Mouse (Mus musculus) midbrain, embryonic 14.5 days (tissue): ENCODE measurements at regions not wholly inside any gene's neighbourhood (a gene's known extent, or its start where the extent isn't known, plus 50 kb on each side); places are given as distances from the start of the nearest gene placed in this dataset.

ENCODE experiments used
- ATAC-seq: fragments of 200-750 bp; cut with Nextera tagmentation; 2 replicates; pipeline ENCODE4 v1.8.0; 2017; ENCODE audit warnings: moderate number of reproducible peaks, moderate library complexity; ENCODE audit not compliant: low FRiP score, low TSS enrichment
- DNase-seq: peaks from one replicate; pipeline ENCODE4 v3.0.0-alpha.2; 2015
- H3K27ac ChIP-seq: fragments of 300-500 bp; sonication (generic); replicated peaks from 2 replicates; pipeline ENCODE4 v1.5.1; 2014; ENCODE audit warnings: mild to moderate bottlenecking, low read depth, low read length, moderate library complexity
- H3K27me3 ChIP-seq: fragments of 300-500 bp; sonication (generic); 2 replicates; pipeline ENCODE4 v1.6.1; 2014; ENCODE audit warnings: low read length, control low read depth, mixed read lengths; ENCODE audit not compliant: control insufficient read depth, insufficient read depth
- H3K36me3 ChIP-seq: fragments of 300-500 bp; sonication (generic); 2 replicates; pipeline ENCODE4 v1.6.1; 2014; ENCODE audit warnings: low read length, control low read depth; ENCODE audit not compliant: control insufficient read depth, insufficient read depth
- H3K4me1 ChIP-seq: fragments of 300-500 bp; sonication (generic); 2 replicates; pipeline ENCODE4 v1.6.1; 2014; ENCODE audit warnings: mild to moderate bottlenecking, antibody characterized with exemption, low read length, control low read depth; ENCODE audit not compliant: control insufficient read depth, insufficient read depth
- H3K4me2 ChIP-seq: fragments of 300-500 bp; sonication (generic); 2 replicates; pipeline ENCODE4 v1.6.1; 2014; ENCODE audit warnings: mild to moderate bottlenecking, low read length, moderate library complexity
- H3K4me3 ChIP-seq: fragments of 300-500 bp; sonication (generic); replicated peaks from 2 replicates; pipeline ENCODE4 v1.5.1; 2014; ENCODE audit warnings: low read depth, low read length
- H3K9ac ChIP-seq: fragments of 300-500 bp; sonication (generic); replicated peaks from 2 replicates; pipeline ENCODE4 v1.6.1; 2014; ENCODE audit warnings: mild to moderate bottlenecking, low read length, moderate library complexity
- H3K9me3 ChIP-seq: fragments of 300-500 bp; sonication (generic); 2 replicates; pipeline ENCODE4 v1.6.1; 2016; ENCODE audit warnings: low read length, control low read depth, mixed read lengths; ENCODE audit not compliant: control insufficient read depth
- WGBS: fragments of 180-500 bp; shearing (Covaris S2); extraction: QIAGEN DNeasy Blood & Tissue Kit; methylation state at CpG from one replicate; pipeline ENCODE4 v1.1.7; 2014; 5-methylcytosine and 5-hydroxymethylcytosine counted together

DNA sequence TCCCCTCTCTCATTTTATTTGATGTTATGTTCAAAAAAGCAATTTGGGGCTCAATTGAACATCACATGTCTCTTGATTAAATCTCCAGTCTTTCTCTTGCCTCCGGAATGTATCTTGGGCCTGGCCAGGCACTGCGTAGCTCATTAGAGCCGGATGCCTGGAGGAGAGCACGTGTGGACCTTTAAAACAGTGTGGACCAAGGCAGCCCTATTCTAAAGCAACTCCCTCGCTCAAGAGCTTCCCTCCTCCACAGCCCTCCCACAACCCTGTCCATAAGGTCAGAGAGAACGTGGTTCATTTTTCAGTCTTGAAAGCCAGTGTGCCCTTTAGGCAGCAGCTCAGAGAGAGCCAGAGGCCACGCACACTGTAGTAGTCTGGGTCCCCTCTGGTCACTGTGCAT, 160.8 kb downstream of the Katnal1 start:
- no peak for DNase-seq
- H3K36me3 ChIP-seq, result no peaks in the 10 kb centered on the region
- whole genome bisulfite sequencing, result 83% methylated on average over 7 of the region's 7 CpGs
- no peak overlapping the region for H3K4me3 ChIP-seq
- H3K4me1 ChIP-seq, result no peaks in the 10 kb centered on the region
- no peak overlapping the region for H3K4me2 ChIP-seq
- no peaks in the 10 kb centered on the region for H3K27me3 ChIP-seq
- no peaks in the 10 kb centered on the region for H3K9me3 ChIP-seq
- no peak overlapping the region for H3K9ac ChIP-seq
- H3K27ac ChIP-seq, result no peak overlapping the region; the same call in 1 of the 2 replicates
- ATAC-seq, result no peak

DNA sequence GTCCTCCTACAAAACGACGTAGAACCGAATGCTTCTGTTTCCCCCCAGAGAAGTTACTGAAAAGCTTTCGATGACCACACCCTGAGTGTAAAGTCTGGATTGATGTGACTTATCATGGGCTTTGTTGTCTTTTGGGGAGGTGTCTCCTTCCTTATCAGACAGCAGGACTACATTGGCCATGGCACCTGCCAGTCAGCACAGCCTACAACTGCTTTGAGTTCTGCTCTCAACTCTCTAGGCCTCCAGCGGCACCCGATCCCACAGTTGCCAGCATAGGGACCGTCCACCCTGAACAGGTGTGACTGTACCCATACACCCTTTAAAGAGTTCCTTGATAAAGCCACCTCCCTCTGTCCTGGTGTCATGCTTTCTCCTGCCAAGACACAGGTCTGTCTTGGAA, 163.1 kb downstream of the Katnal1 start:
- 97% methylated on average over 7 of the region's 7 CpGs for WGBS
- H3K27me3 ChIP-seq, result no peaks in the 10 kb centered on the region
- DNase-seq (no peak), ATAC-seq (no peak)
- H3K9ac ChIP-seq, result no peak overlapping the region
- H3K9me3 ChIP-seq, result no peaks in the 10 kb centered on the region
- H3K36me3 ChIP-seq, result no peaks in the 10 kb centered on the region
- H3K4me3 ChIP-seq, result no peak overlapping the region
- no peak overlapping the region for H3K4me2 ChIP-seq
- no peaks in the 10 kb centered on the region for H3K4me1 ChIP-seq
- H3K27ac ChIP-seq, result no peak overlapping the region

DNA sequence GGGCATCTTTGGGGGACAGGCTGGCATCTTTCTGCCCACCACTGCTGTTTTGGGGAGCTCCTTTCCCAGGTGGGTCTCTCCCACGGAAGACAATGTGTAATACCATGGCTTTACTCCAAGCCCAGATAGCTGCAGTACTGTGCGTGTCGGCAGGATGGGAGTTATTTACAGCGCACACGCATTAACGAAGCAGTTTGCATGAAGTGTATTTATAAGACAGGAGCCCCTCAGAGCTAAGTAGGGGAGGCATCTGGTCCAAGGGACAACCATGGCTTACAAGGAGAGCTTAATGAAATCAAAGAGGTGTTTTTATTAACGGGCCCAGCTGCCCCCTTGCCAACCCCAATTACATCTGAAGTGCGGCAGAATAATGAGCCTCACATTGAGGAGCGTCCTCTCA, 169.0 kb downstream of the Katnal1 start:
- DNase-seq (peak; percentile 23), ATAC-seq (no peak; the same call in 1 of the 2 replicates)
- Histone ChIP-seq H3K4me2 (no peak overlapping the region), H3K4me3 (no peak overlapping the region), H3K9ac (no peak overlapping the region), H3K27ac (no peak overlapping the region), H3K27me3 (no peaks in the 10 kb centered on the region), H3K9me3 (no peaks in the 10 kb centered on the region), H3K36me3 (no peaks in the 10 kb centered on the region), H3K4me1 (no peaks in the 10 kb centered on the region)
- WGBS, result 47% methylated on average over 9 of the region's 9 CpGs

DNA sequence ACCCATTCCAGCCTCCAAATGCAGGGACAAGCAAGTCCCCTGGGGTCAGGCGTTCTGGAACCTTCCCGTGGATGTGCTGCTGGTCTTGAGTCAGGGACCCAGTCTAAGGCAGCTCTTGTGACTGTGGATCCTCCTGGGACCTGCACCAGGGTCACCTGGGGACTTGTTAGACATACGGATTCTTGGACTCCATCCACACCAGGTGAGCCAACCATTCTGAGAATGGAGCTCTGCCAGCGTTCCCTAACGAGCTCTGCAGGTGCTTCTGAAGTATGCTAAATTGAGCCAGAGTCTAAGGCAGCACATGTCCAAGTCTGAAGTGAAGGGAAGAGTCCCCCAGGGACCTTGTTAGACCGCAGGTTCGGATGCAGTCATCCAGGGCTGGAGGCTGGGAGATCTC, 170.3 kb downstream of the Katnal1 start:
- no peak overlapping the region for H3K9ac ChIP-seq
- no peaks in the 10 kb centered on the region for H3K4me1 ChIP-seq
- H3K36me3 ChIP-seq, result no peaks in the 10 kb centered on the region
- no peak overlapping the region for H3K27ac ChIP-seq
- 81% methylated on average over 7 of the region's 7 CpGs for WGBS
- no peaks in the 10 kb centered on the region for H3K27me3 ChIP-seq
- no peaks in the 10 kb centered on the region for H3K9me3 ChIP-seq
- DNase-seq (no peak), ATAC-seq (no peak)
- no peak overlapping the region for H3K4me3 ChIP-seq
- H3K4me2 ChIP-seq, result no peak overlapping the region

DNA sequence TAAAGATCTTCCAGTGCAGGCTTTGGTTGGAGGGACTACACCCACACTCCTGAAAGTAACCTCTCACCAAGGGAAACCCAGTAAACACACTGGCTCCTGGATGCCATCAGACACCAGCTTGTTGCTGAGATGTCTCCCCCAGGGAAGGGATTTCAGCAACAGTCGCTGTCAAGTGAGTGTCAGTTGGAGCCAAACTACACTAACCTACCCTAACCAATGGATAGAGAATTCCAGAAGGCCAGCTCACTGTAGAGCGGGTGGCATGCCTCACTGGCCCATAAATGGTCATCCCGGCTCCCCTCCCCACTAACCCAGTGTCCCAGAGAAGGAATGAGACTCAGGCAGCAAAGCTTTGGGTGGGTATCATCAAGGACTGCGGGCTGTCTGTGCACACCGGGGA, 171.4 kb downstream of the Katnal1 start:
- H3K4me1 ChIP-seq, result no peaks in the 10 kb centered on the region
- WGBS, result 80% methylated on average over 5 of the region's 5 CpGs
- no peak overlapping the region for H3K27ac ChIP-seq
- no peaks in the 10 kb centered on the region for H3K27me3 ChIP-seq
- no peak overlapping the region for H3K4me3 ChIP-seq
- no peak overlapping the region for H3K9ac ChIP-seq
- DNase-seq, result no peak
- no peak for ATAC-seq
- H3K4me2 ChIP-seq, result no peak overlapping the region
- no peaks in the 10 kb centered on the region for H3K9me3 ChIP-seq
- no peaks in the 10 kb centered on the region for H3K36me3 ChIP-seq

DNA sequence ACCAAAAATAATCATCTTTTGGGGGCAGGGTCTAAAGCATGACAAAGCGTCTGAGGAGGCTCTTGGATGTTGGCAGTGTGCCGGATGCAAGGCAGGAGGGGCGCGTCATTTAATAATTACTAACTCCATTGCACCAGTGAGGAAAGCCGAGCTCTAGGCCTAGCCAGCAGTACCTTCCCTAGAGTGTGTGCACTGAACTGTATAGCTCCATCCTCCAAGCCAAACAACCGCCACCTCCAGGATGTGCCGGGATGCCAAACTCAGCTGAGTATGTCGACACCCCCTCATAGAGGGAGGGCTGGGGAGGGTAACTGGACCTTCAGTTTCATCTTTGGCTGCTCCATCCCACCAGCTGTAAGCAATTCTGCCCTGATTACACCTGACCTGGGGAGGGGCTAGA, 171.9 kb downstream of the Katnal1 start:
- Histone ChIP-seq H3K9ac (no peak overlapping the region), H3K9me3 (no peaks in the 10 kb centered on the region), H3K36me3 (no peaks in the 10 kb centered on the region), H3K4me3 (no peak overlapping the region), H3K4me1 (no peaks in the 10 kb centered on the region), H3K27me3 (no peaks in the 10 kb centered on the region), H3K4me2 (no peak overlapping the region), H3K27ac (no peak overlapping the region)
- ATAC-seq, result 0 out of 2 replicates have a peak, but pooled peaks have one; percentile 34
- DNase-seq, result peak; percentile 26
- 64% methylated on average over 8 of the region's 8 CpGs for WGBS

DNA sequence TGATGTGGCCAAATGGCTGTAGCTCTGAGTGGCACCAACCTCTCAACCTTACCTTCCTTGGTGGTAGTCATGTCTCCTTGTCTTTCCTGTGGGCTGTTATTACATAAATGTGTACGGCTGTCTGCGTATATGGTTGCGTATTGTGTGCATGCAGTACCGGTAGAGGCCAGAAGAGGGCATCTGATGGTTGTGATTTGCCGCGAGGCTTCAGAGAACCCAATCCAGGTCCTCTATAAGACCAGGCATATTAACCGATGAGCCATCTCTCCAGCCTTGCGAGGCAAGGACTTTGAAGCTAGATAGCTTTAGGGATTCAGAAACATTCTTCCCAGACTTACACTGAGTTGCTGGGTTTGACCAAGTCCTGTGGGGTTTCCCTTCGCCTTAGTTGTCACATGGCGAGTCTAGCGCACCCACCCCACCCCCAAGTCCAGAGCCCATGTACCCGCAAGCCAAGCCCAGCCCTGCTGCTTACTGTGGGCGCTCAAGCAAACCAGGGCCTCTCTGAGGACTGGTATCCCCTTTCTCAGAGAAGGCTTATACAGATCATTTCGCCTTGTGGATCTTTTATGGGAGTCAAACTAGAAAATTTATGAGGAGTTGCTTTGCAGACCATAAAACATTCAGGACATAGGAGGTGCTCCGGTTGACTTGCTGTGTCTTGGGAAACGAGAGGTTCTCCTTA, 172.7 kb downstream of the Katnal1 start:
- Histone ChIP-seq H3K9ac (no peak overlapping the region), H3K27me3 (no peaks in the 10 kb centered on the region)
- 86% methylated on average over 16 of the region's 16 CpGs for WGBS

DNA sequence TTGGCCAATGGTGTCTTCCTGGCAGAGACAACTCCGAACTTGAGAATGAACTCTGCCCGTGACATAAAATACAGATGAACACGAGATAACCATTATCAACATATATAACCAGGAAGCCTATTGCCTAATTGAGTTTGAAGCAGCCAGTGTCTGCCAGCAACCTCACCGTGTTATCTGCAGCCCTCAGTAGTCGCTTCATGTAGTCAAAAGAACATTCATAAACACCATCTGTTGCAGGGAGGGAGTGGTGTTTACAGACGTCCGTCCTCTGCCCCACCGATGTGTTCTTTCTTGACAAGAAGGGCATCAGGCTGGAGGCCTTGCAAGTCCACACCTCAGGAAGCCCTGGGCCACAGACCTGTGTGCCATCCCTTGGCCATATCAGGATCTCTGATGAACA, 173.3 kb downstream of the Katnal1 start:
- no peak overlapping the region for H3K9ac ChIP-seq
- H3K27ac ChIP-seq, result no peak overlapping the region

More for the DNA sequence above, 172.7 kb downstream of the Katnal1 start:
- no peak overlapping the region for H3K4me2 ChIP-seq
- no peak for ATAC-seq
- H3K27ac ChIP-seq, result no peak overlapping the region
- no peaks in the 10 kb centered on the region for H3K36me3 ChIP-seq
- DNase-seq, result no peak
- H3K4me3 ChIP-seq, result no peak overlapping the region
- H3K9me3 ChIP-seq, result no peaks in the 10 kb centered on the region
- no peaks in the 10 kb centered on the region for H3K4me1 ChIP-seq

DNA sequence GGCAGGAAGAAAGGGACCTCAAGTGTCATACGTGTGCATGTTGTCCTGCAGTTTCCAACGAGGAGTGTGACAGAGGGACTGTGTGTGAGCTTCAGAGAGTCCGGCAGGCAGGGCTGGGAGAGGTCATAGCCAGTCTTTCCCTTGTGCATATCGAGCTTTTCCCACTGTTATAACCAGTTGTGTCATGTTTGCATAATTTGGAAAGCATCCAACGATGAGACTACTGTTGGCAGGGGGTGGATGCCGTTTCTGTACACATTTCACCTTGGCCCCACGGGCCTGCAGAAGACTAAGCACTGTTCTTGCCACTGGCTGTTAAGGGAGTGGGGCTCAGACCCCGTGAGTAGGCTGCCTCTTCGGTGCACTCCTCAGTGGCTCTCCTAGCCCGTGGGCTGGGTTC, 174.2 kb downstream of the Katnal1 start:
- ATAC-seq (no peak), DNase-seq (no peak)
- Histone ChIP-seq H3K4me2 (no peak overlapping the region), H3K4me1 (no peaks in the 10 kb centered on the region), H3K27me3 (no peaks in the 10 kb centered on the region), H3K9me3 (no peaks in the 10 kb centered on the region), H3K4me3 (no peak overlapping the region), H3K36me3 (no peaks in the 10 kb centered on the region), H3K9ac (no peak overlapping the region), H3K27ac (no peak overlapping the region)
- WGBS, result 78% methylated on average over 10 of the region's 10 CpGs

More for the DNA sequence above, 173.3 kb downstream of the Katnal1 start:
- Histone ChIP-seq H3K36me3 (no peaks in the 10 kb centered on the region), H3K4me1 (no peaks in the 10 kb centered on the region), H3K4me2 (no peak overlapping the region), H3K4me3 (no peak overlapping the region), H3K9me3 (no peaks in the 10 kb centered on the region), H3K27me3 (no peaks in the 10 kb centered on the region)
- WGBS, result 94% methylated on average over 8 of the region's 8 CpGs
- no peak for DNase-seq
- ATAC-seq, result no peak
